In genomic region chr2:136890716-136891067, GRCm38 (mm10) we compare ENCODE assay signal across 8 mouse cellular contexts. TPM values are rescaled to one million over a fixed set of nuclear protein-coding genes. Genes with fewer than 3 reads are reported as not detected.
DNase-seq lines count a peak whose midpoint lies in the region; ATAC-seq and TF ChIP-seq lines count a peak whose summit lies in the region.
"Not testable (repeated sequence)": the region's sequence is repeated elsewhere in the genome, so short reads cannot be mapped to it uniquely, and the experiment has no call there.

No protein-coding gene starts in this region.

- peak; percentile 80 for DNase-seq in CH12.LX (ENCODE audit: extremely low read depth)
- DNase-seq in cerebellum, adult 2 months; kidney, adult 2 months; midbrain, embryonic 10.5 days (ENCODE audit: low spot score): not testable (repeated sequence)

- peaks cover 15% of the 10 kb centered on the region for H3K79me2 ChIP-seq in CH12.LX (replicated peaks; ENCODE audit: control insufficient read depth, extremely low read depth, insufficient read depth, poor library complexity, severe bottlenecking)

- in situ Hi-C loops in CH12.LX (cut with MboI; ENCODE audit: low pct_ligation_motif_present, low pct_unique_long_range_greater_than_20kb, low sequenced_read_pairs): not testable (repeated sequence)

- not testable (repeated sequence) for H3K27me3 ChIP-seq in CH12.LX (replicated peaks); cerebellum, adult 2 months (ENCODE audit: control insufficient read depth, insufficient read depth, low read length); forebrain, embryonic 12.5 days; heart, embryonic 16.5 days (ENCODE audit: control insufficient read depth, insufficient read depth, low read length); kidney, adult 2 months (replicated peaks; ENCODE audit: control insufficient read depth, insufficient read depth, low read length); liver, embryonic 12.5 days (replicated peaks); midbrain, embryonic 10.5 days (ENCODE audit: low read depth, poor library complexity, severe bottlenecking)

- dilution Hi-C loops in CH12.LX (cut with MboI; ENCODE audit: extremely low pct_ligation_motif_present, extremely low pct_unique_long_range_greater_than_20kb, low sequenced_read_pairs): not testable (repeated sequence)

- ATAC-seq in forebrain, embryonic 12.5 days (ENCODE audit: low FRiP score): peak; percentile 66
- peak; percentile 63 for ATAC-seq in heart, embryonic 16.5 days (replicated peaks; ENCODE audit: extremely low read depth, insufficient read depth, low FRiP score)
- ATAC-seq in liver, embryonic 12.5 days: peak; percentile 76

- 3% methylated on average over 15 of the region's 15 CpGs for WGBS in cerebellum, adult 2 months
- WGBS in forebrain, embryonic 12.5 days: 6% methylated on average over 15 of the region's 15 CpGs
- 5% methylated on average over 15 of the region's 15 CpGs for WGBS in heart, embryonic 16.5 days
- WGBS in kidney, adult 2 months: 6% methylated on average over 15 of the region's 15 CpGs
- WGBS in liver, embryonic 12.5 days (ENCODE audit: insufficient replicate concordance): 7% methylated on average over 15 of the region's 15 CpGs
- 7% methylated on average over 15 of the region's 15 CpGs for WGBS in midbrain, embryonic 10.5 days
- 4% methylated on average over 15 of the region's 15 CpGs for WGBS in olfactory bulb, adult 2 months

- H3K27ac ChIP-seq in CH12.LX (ENCODE audit: insufficient read depth, low read depth): peak overlapping the region; percentile 58
- H3K27ac ChIP-seq in cerebellum, adult 2 months (ENCODE audit: insufficient read depth, low read length): peak overlapping the region; percentile 89
- H3K27ac ChIP-seq in forebrain, embryonic 12.5 days: peak overlapping the region; percentile 89
- peak overlapping the region; percentile 97 for H3K27ac ChIP-seq in heart, embryonic 16.5 days (ENCODE audit: low read length)
- H3K27ac ChIP-seq in kidney, adult 2 months (ENCODE audit: insufficient read depth, low read depth, low read length): peak overlapping the region; percentile 100
- peak overlapping the region; percentile 90 for H3K27ac ChIP-seq in liver, embryonic 12.5 days
- H3K27ac ChIP-seq in midbrain, embryonic 10.5 days (replicated peaks): peak overlapping the region; percentile 96
- H3K27ac ChIP-seq in olfactory bulb, adult 2 months (ENCODE audit: insufficient read depth, low read depth, low read length): peak overlapping the region; percentile 96

- not testable (repeated sequence) for TF ChIP-seq RAD21 in CH12.LX (IDR thresholded peaks at IDR 0.05; ENCODE audit: low read depth, low read length)

- H3K4me2 ChIP-seq in CH12.LX (ENCODE audit: insufficient read depth, low read depth, poor library complexity, severe bottlenecking): peak overlapping the region; percentile 82
- peak overlapping the region; percentile 48 for H3K4me2 ChIP-seq in forebrain, embryonic 12.5 days
- H3K4me2 ChIP-seq in heart, embryonic 16.5 days (ENCODE audit: low read depth, low read length): peak overlapping the region; percentile 60
- H3K4me2 ChIP-seq in liver, embryonic 12.5 days: peak overlapping the region; percentile 67

- peak overlapping the region; percentile 73 to 82 (median 82) for H3K4me3 ChIP-seq in CH12.LX (replicated peaks in 1 of 3; ENCODE audit: low read depth in 2 of 3, low read length in 2 of 3, poor library complexity in 1 of 3)
- peak overlapping the region; percentile 78 for H3K4me3 ChIP-seq in cerebellum, adult 2 months (replicated peaks; ENCODE audit: insufficient read depth, low read depth, low read length)
- peak overlapping the region; percentile 67 for H3K4me3 ChIP-seq in forebrain, embryonic 12.5 days (replicated peaks)
- peak overlapping the region; percentile 83 for H3K4me3 ChIP-seq in heart, embryonic 16.5 days (ENCODE audit: low read length)
- H3K4me3 ChIP-seq in kidney, adult 2 months (ENCODE audit: insufficient read depth, low read depth, low read length): peak overlapping the region; percentile 99
- peak overlapping the region; percentile 78 for H3K4me3 ChIP-seq in liver, embryonic 12.5 days
- peak overlapping the region; percentile 81 for H3K4me3 ChIP-seq in midbrain, embryonic 10.5 days
- peak overlapping the region; percentile 57 for H3K4me3 ChIP-seq in olfactory bulb, adult 2 months (ENCODE audit: insufficient read depth, low read depth, low read length)

- not testable (repeated sequence) for TF ChIP-seq EP300 in CH12.LX (IDR thresholded peaks at IDR 0.05; ENCODE audit: low read length)

- H3K36me3 ChIP-seq in CH12.LX (replicated peaks in 1 of 2; ENCODE audit: control insufficient read depth in 1 of 2, insufficient read depth in 1 of 2, low read length in 1 of 2): peaks cover 0 to 11% of the 10 kb centered on the region in 2 experiments
- H3K36me3 ChIP-seq in forebrain, embryonic 12.5 days (replicated peaks); heart, embryonic 16.5 days (ENCODE audit: control insufficient read depth, insufficient read depth); kidney, adult 2 months (ENCODE audit: control insufficient read depth, insufficient read depth, low read length); liver, embryonic 12.5 days; midbrain, embryonic 10.5 days: not testable (repeated sequence)

- H3K9me3 ChIP-seq in CH12.LX (replicated peaks; ENCODE audit: low read length); forebrain, embryonic 12.5 days; heart, embryonic 16.5 days (replicated peaks; ENCODE audit: control insufficient read depth, low read length); liver, embryonic 12.5 days (replicated peaks); midbrain, embryonic 10.5 days (replicated peaks): not testable (repeated sequence)

- TF ChIP-seq CTCF in CH12.LX (conservative IDR thresholded peaks at IDR 0.05 in 1 of 2, IDR thresholded peaks at IDR 0.05 in 1 of 2; ENCODE audit: low read depth in 2 of 2, low read length in 2 of 2); cerebellum, adult 2 months (IDR thresholded peaks at IDR 0.05; ENCODE audit: borderline replicate concordance, insufficient read depth, low read depth, low read length); kidney, adult 2 months (conservative IDR thresholded peaks at IDR 0.05; ENCODE audit: insufficient read depth, insufficient read length, low read depth, low read length); olfactory bulb, adult 2 months (IDR thresholded peaks at IDR 0.05; ENCODE audit: insufficient read depth, low read depth, low read length): not testable (repeated sequence)

- H3K4me1 ChIP-seq in CH12.LX (ENCODE audit: control insufficient read depth in 1 of 2, insufficient read depth in 2 of 2): peaks cover 0 to 43% of the 10 kb centered on the region in 2 experiments; a peak in 2 of 4 replicates
- H3K4me1 ChIP-seq in cerebellum, adult 2 months (ENCODE audit: control insufficient read depth, insufficient read depth, low read length); forebrain, embryonic 12.5 days; kidney, adult 2 months (ENCODE audit: control insufficient read depth, insufficient read depth, low read length); olfactory bulb, adult 2 months (ENCODE audit: control insufficient read depth, insufficient read depth, low read length): not testable (repeated sequence)
- H3K4me1 ChIP-seq in heart, embryonic 16.5 days (ENCODE audit: control insufficient read depth, insufficient read depth, low read length): peaks cover 13% of the 10 kb centered on the region; the same call in 1 of the 2 replicates
- peaks cover 29% of the 10 kb centered on the region for H3K4me1 ChIP-seq in liver, embryonic 12.5 days
- H3K4me1 ChIP-seq in midbrain, embryonic 10.5 days: peaks cover 20% of the 10 kb centered on the region

- H3K9ac ChIP-seq in CH12.LX (ENCODE audit: insufficient read depth, low read depth): peak overlapping the region; percentile 69; the same call in 1 of the 2 replicates
- peak overlapping the region; percentile 61 for H3K9ac ChIP-seq in forebrain, embryonic 12.5 days
- H3K9ac ChIP-seq in heart, embryonic 16.5 days (ENCODE audit: low read length): peak overlapping the region; percentile 91
- peak overlapping the region; percentile 79 for H3K9ac ChIP-seq in liver, embryonic 12.5 days

- not testable (repeated sequence) for TF ChIP-seq POLR2A in CH12.LX (IDR thresholded peaks at IDR 0.05; ENCODE audit: low read depth, low read length); cerebellum, adult 2 months (IDR thresholded peaks at IDR 0.05; ENCODE audit: borderline replicate concordance, insufficient read depth, low read length); kidney, adult 2 months (IDR thresholded peaks at IDR 0.05; ENCODE audit: low read depth, low read length); olfactory bulb, adult 2 months (IDR thresholded peaks at IDR 0.05; ENCODE audit: insufficient read depth, low read depth, low read length)

RNA-seq across cellular contexts. Expression of gene Slx4ip, which starts 0.3 kb away (rescaled TPM):
- total RNA-seq in CH12.LX (2012; rRNA removed): 4.4 and 4.7 TPM in 2 replicates
- 3.8 and 4.1 TPM in 2 replicates for total RNA-seq in CH12.LX (2014; rRNA removed)
- 6.5 and 6.7 TPM in 2 replicates for polyA plus RNA-seq in CH12.LX (2012; ENCODE audit: insufficient read length, low read depth)
- polyA plus RNA-seq in cerebellum, adult 2 months (2012; rRNA removed): 2.5 and 3.0 TPM in 2 replicates
- 11.6 and 12.1 TPM in 2 replicates for polyA plus RNA-seq in forebrain, embryonic 12.5 days (2016; fragmentation: Nextera tagmentation; extraction: Ambion mirVana)
- polyA plus RNA-seq in heart, embryonic 16.5 days (2015; fragmentation: Nextera tagmentation; extraction: Ambion mirVana): 3.7 and 4.3 TPM in 2 replicates
- 0.46 and 0.58 TPM in 2 replicates for polyA plus RNA-seq in kidney, adult 2 months (2012; rRNA removed)
- polyA plus RNA-seq in liver, embryonic 12.5 days (2016; fragmentation: Nextera tagmentation; extraction: Ambion mirVana): 3.3 and 3.5 TPM in 2 replicates
- 9.8 and 10.7 TPM in 2 replicates for polyA plus RNA-seq in midbrain, embryonic 10.5 days (2016; fragmentation: Nextera tagmentation; extraction: Ambion mirVana)
- polyA plus RNA-seq in olfactory bulb, adult 2 months (2012; ENCODE audit: insufficient read depth, insufficient read length, low replicate concordance, missing spikeins): not detected in 2 replicates

RNA-seq across cellular contexts. Expression of gene AL731706.1, which starts 0.5 kb away (rescaled TPM):
- 14.8 and 19.3 TPM in 2 replicates for total RNA-seq in CH12.LX (2012; rRNA removed)
- 40.7 and 49.0 TPM in 2 replicates for total RNA-seq in CH12.LX (2014; rRNA removed)
- 13.3 and 14.2 TPM in 2 replicates for polyA plus RNA-seq in CH12.LX (2012; ENCODE audit: insufficient read length, low read depth)
- 32.4 and 40.2 TPM in 2 replicates for polyA plus RNA-seq in cerebellum, adult 2 months (2012; rRNA removed)
- polyA plus RNA-seq in forebrain, embryonic 12.5 days (2016; fragmentation: Nextera tagmentation; extraction: Ambion mirVana): 23.3 and 25.8 TPM in 2 replicates
- polyA plus RNA-seq in heart, embryonic 16.5 days (2015; fragmentation: Nextera tagmentation; extraction: Ambion mirVana): 39.1 and 39.5 TPM in 2 replicates
- polyA plus RNA-seq in kidney, adult 2 months (2012; rRNA removed): 5.2 and 15.3 TPM in 2 replicates
- 14.0 and 17.1 TPM in 2 replicates for polyA plus RNA-seq in liver, embryonic 12.5 days (2016; fragmentation: Nextera tagmentation; extraction: Ambion mirVana)
- 25.8 and 30.3 TPM in 2 replicates for polyA plus RNA-seq in midbrain, embryonic 10.5 days (2016; fragmentation: Nextera tagmentation; extraction: Ambion mirVana)
- polyA plus RNA-seq in olfactory bulb, adult 2 months (2012; ENCODE audit: insufficient read depth, insufficient read length, low replicate concordance, missing spikeins): not detected in 2 replicates

RNA-seq across cellular contexts. Expression of gene Mkks, which starts 0.5 kb away (rescaled TPM):
- total RNA-seq in CH12.LX (2012; rRNA removed) (2.2 and 3.1 TPM in 2 replicates), CH12.LX (2014; rRNA removed) (5.1 and 5.8 TPM in 2 replicates)
- polyA plus RNA-seq in CH12.LX (2012; ENCODE audit: insufficient read length, low read depth): 17.0 and 25.8 TPM in 2 replicates
- polyA plus RNA-seq in cerebellum, adult 2 months (2012; rRNA removed): 11.7 and 12.2 TPM in 2 replicates
- polyA plus RNA-seq in forebrain, embryonic 12.5 days (2016; fragmentation: Nextera tagmentation; extraction: Ambion mirVana): 10.6 and 12.7 TPM in 2 replicates
- 22.7 and 24.1 TPM in 2 replicates for polyA plus RNA-seq in heart, embryonic 16.5 days (2015; fragmentation: Nextera tagmentation; extraction: Ambion mirVana)
- polyA plus RNA-seq in kidney, adult 2 months (2012; rRNA removed): 10.2 and 10.9 TPM in 2 replicates
- polyA plus RNA-seq in liver, embryonic 12.5 days (2016; fragmentation: Nextera tagmentation; extraction: Ambion mirVana): 6.9 and 7.1 TPM in 2 replicates
- 14.0 and 16.4 TPM in 2 replicates for polyA plus RNA-seq in midbrain, embryonic 10.5 days (2016; fragmentation: Nextera tagmentation; extraction: Ambion mirVana)
- polyA plus RNA-seq in olfactory bulb, adult 2 months (2012; ENCODE audit: insufficient read depth, insufficient read length, low replicate concordance, missing spikeins): not detected in 2 replicates

RNA-seq across cellular contexts. Expression of gene AL731706.2, which starts 5.2 kb away (rescaled TPM):
- total RNA-seq in CH12.LX (2012; rRNA removed) (8.3 TPM in 1 of 2 replicates, not detected in the other), CH12.LX (2014; rRNA removed) (not detected in 2 replicates)
- 46.1 and 75.9 TPM in 2 replicates for polyA plus RNA-seq in CH12.LX (2012; ENCODE audit: insufficient read length, low read depth)
- 41.4 TPM in 1 of 2 replicates, not detected in the other for polyA plus RNA-seq in cerebellum, adult 2 months (2012; rRNA removed)
- polyA plus RNA-seq in forebrain, embryonic 12.5 days (2016; fragmentation: Nextera tagmentation; extraction: Ambion mirVana): 17.2 and 24.3 TPM in 2 replicates
- 46.3 and 51.4 TPM in 2 replicates for polyA plus RNA-seq in heart, embryonic 16.5 days (2015; fragmentation: Nextera tagmentation; extraction: Ambion mirVana)
- not detected in 2 replicates for polyA plus RNA-seq in kidney, adult 2 months (2012; rRNA removed)
- polyA plus RNA-seq in liver, embryonic 12.5 days (2016; fragmentation: Nextera tagmentation; extraction: Ambion mirVana): 12.0 and 19.6 TPM in 2 replicates
- polyA plus RNA-seq in midbrain, embryonic 10.5 days (2016; fragmentation: Nextera tagmentation; extraction: Ambion mirVana): 24.1 and 26.6 TPM in 2 replicates
- polyA plus RNA-seq in olfactory bulb, adult 2 months (2012; ENCODE audit: insufficient read depth, insufficient read length, low replicate concordance, missing spikeins): not detected in 2 replicates
